Mouse (Mus musculus) kidney, postnatal 25 days (tissue): ENCODE results near the gene Cd164l2.
A peak's percentile ranks its signal among the peaks of the same experiment; 100 is the strongest.

Experiments used
- DNase-seq, 2 experiments: peaks; one replicate each; pipeline ENCODE4 v3.0.0; 2021; ENCODE audit warnings: mixed read lengths in 2 of 2

Gene Cd164l2

DNA sequence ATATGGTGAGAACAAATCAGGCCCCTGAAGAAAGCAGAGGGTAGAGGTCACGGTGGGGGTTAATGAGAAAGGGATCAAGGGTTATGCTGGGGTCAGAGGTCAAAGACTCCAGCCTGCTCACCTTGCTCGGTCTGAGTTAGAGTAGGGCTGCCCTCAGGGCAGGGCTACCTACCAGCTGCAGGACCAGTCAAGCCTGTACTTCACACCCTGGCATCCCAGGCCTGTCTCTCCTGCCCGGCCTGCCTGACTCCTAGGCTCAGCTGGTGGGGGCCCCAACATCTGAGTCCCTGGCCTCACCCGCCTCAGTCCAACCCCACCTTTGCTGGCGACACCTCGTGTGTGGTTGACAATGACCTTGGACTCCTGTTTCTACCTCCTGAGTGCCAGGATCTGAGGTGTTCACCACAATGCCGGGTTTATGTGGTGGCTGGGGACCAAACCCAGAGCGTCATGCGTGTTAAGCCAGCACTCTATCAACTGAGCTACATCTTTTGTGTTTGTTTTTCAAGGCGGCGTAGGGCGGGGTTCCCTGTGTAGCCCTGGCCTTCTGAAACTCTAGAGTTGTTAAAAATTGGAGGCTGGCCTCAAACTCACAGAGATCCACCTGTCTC, 46.0 kb downstream of the Cd164l2 start:
- no peak for DNase-seq

DNA sequence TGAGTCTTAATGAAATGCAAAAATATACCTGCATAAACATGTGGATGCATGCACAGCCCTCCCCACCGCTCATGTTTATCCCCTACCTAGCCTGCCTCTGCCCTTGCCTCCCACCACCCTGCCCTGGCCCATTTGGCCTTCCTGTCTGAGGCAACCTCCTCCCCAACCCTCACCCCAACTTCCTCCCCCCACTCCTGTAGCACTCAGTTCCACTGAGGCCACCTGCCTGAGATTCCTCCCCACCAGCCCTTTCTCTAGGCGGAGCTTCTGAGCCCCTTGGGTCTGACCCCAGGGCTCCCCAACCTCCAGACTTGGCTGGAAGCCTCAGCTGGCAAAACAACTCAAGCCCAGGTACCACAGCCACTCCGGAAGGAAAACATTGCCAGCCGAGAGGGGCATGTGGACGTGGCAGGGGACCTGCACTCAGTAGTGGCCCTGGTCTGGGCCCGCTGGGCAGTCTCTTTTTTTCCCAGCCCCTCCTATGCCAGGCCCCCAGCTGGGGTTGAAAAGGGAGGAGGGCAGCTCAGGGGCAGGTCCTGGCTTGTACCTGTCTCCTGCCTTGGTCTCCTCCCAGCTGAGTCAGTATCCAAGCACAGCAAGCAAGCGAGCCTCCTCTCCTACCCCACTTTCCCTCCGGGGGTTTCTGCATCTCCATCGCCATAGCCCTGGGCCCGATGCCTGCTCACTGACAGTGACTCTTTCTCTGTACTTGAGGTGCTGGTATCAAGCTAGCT, 49.9 kb downstream of the Cd164l2 start:
- DNase-seq, result no peak

DNA sequence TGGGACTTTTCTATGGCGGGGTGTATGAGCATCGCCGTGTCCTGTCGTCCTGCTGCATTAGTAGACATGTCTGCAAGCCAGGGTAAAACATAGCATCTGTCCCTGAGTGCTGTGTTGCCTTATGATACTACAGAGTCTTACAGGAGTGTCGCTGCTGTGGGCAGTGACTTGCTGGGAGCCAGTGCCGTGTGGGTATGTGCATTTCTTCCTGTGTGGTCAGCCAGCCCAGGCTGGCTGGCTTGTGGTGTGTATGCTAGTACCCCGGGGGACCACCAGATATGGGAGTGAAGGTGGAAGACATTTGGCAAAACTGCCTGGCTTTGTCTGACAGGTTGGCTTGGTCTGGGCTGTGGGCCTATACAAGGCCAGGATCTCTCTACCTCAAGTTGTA, 50.4 kb downstream of the Cd164l2 start:
- DNase-seq, result no peak

DNA sequence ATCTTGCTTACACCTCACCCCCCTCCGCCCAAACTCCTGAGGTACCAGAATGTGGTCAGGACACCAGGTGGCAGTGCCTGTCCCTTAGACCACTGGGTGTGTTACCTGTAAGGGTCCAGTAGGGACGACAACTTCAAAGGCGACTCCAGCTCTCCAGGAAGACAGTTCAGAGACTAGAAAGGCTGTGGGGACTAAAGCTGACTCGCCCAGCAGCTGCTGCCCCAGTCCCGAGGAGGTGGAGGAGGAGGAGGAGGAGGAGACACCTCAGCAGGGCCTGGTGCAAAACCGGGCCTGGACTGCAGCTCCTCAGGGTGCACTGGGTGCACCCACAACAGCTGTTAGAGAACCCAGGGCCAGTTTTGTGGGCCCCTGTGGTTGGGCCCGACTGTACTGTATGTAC, 51.0 kb downstream of the Cd164l2 start, which contains the start of gene Sytl1:
Gene Sytl1, minus strand, starts transcription at position 232 of the 400 bp plus-strand sequence.
- DNase-seq, result peak in 1 of 2 experiments; percentile 32

DNA sequence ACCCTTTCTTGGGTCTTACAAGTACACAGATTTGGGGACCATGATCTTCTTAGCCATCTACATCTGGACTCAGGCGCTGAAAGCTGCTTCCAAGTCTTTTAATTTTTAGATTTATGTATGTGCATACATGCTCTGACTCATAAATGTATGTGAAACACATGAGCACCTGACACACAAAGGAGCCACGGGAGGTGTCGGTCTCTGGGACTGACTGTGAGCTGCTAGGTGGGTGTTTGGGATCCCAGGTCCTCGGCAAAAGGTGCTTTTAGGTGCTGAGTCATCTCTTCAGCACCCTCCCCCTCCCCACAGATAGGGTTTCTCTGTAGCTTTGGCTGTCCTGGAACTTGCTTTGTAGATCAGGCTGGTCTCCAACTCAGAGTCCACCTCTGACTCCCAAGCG, 51.8 kb downstream of the Cd164l2 start:
- no peak for DNase-seq

DNA sequence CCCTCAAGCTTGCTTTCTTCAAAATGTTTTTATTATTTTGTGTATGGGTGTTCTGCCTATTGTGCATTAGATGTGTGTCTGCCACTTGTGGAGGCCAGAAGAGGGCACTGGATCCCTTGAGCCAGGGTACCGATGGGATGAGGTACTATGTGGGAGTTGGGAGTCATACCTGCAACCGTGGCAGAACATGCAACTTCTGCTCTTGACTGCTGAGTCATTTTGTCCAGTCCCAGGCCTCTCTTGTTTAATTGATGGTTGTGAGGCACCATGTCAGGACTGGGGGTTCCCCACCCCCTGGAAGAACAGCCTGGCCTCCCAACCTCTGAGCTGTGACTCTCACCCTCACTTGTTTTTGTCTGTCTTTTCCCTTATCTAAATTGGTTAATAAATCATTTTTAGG, 52.6 kb downstream of the Cd164l2 start:
- peak in 1 of 2 experiments; percentile 21 for DNase-seq

DNA sequence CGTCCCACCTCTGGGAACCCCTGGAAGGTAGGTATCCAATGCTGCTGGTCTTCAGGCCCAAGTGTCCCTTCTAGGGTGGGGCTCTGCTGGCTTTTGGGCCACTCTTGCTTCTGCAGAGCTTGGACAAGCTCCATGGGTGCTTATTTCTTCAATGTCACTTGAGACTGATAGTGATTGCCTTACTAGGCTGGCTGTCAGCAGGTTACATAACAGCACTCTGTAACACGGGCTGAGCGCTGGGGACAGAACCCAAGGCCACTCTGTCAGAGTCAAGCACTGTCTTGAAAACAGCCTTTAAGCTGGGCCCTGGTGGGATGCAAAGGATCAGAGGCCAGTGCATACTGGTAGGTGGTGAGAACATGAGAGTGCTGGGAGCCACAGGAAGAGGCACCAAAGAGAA, 53.4 kb downstream of the Cd164l2 start:
- no peak for DNase-seq

DNA sequence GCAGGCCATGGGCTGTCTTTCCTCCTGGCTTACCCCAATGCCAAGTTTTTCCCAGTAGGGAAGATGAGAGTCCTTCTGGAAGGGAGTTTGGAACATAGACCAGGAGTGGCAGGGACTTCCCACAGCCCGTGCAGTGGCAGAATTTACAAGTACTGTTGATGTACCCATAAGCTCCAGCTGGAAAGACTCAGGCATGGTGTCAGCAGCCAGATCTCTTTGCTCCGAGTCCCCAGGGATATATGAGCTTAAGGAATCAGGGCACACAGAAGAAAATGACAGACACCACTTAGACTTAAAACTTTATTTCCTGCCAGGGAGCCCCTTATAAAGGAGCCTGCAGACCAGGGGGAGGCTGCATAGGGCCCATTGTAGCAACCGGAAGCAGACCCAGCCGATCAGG, 53.8 kb downstream of the Cd164l2 start:
- DNase-seq, result peak in 1 of 2 experiments; percentile 20

DNA sequence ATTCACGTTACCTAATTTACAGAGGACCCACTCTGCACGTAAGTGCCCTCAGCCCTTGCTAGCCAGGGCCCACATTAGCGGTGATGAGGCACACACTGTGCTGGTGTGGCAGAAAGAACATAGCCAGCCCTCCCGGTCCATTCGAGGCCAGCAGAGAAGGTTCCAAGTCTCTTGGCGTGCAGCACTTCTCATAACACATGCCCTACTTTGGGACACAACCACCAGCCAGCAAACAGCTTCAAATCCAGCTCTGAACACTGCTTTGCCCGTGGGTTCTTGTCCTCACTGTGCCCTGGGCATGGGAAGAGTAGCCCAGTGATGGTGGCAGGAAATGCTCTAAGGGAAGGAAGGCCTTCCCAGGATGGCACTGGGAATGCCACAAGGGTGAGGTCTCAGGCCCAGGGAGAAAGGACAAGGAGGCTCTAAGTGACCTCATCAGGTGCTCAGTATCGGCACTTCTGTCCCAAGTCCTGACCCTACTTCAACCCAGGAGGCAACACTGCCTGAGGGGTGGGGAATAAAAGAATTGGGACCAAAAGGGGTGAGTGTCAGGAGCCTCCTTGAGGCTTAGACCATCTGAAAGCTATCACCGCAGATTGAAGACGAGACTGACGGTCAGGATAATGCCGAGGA, 54.4 kb downstream of the Cd164l2 start:
- no peak for DNase-seq

DNA sequence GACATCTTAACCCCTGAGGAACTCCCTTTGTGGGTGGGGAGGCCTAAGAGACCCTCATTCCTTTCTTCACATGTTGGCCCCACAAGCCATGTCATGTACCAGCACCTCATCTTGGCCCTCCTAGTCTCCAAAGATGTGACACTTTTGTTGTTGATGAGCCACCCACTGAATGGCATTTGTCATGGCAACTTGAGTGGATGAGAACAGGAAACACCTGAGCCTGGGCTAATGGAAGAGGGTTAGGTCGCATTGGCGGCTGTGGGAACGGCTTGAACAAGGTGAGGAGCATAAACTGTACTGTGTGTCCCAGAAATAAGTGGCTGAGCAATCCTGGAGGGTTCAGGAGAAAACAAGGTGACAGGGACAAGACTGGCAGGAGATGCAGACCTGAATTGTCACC, 57.0 kb downstream of the Cd164l2 start:
- DNase-seq, result no peak

DNA sequence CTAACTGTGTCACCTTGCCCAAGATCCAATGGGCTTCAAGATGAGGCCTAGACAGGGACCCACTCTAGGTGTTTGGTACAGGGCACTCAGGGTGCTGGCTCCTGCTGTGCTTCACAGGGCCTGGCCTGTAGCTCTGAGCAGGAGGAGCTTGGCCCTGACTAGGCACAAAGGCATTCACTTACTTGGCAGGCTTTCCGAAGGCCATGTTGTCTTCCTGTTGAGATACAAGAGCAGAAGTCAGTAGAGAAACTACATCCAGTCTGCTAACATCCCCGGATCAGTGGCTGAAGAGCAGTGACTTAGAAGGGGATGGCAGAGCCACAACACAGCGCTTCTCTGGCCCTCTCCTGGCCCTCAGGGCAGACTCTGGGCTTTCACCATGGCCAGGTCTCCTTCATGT, 57.7 kb downstream of the Cd164l2 start:
- peak in 1 of 2 experiments; percentile 30 for DNase-seq

DNA sequence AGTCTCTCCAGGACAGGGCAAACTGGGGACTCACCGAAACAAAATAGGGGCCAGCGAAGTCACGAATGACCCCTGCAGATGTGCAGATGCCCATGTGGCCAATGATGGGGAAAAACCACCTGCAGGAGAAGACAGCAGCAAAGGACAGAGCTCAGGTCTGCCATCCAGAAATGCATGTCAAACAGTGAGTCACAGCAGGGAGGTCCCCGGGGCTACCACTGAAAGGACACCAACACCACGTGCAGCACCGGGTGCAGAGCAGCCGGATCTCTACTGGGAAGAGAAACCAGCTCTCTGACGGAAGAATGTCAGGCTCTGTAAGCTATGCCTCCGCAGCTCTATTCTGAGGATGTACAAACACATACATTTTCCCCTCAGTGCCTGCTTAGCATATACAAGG, 59.0 kb downstream of the Cd164l2 start:
- no peak for DNase-seq
